ENCODE assay signal across 8 mouse cellular contexts in the genomic region with DNA sequence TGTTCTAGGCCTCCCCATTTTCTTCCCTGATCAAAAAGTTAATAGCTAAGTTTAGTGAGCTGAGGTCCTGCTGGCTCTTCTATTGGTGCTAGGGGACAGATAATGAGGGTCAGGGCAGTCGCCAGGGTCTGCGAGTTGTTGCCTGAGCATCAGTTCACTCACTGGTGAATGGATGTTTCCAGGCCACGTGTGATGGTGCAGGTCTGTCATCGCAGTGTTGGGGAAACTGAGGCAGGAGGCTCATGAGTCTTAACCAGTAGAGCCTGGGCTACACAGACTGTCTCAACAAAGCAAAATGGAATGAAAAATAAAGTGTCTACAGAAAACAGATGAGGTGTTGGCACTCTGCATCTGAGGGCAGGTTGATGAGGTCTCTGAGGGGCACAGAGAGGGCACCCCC. TPM values are rescaled to one million over a fixed set of nuclear protein-coding genes. Genes with fewer than 3 reads are reported as not detected.
DNase-seq lines count a peak whose midpoint lies in the region; ATAC-seq lines count a peak whose summit lies in the region.

No protein-coding gene starts in this region.

- H3K27ac ChIP-seq in lung, embryonic 16.5 days (ENCODE audit: low read length): peak overlapping the region; percentile 99
- H3K27ac ChIP-seq in forebrain, embryonic 10.5 days: peak overlapping the region; percentile 94
- H3K27ac ChIP-seq in limb, embryonic 10.5 days: peak overlapping the region; percentile 96
- peak overlapping the region; percentile 85 for H3K27ac ChIP-seq in neural tube, embryonic 15.5 days (replicated peaks)

- no peaks in the 10 kb centered on the region for H3K9me3 ChIP-seq in lung, embryonic 16.5 days (ENCODE audit: control insufficient read depth, low read length)
- H3K9me3 ChIP-seq in forebrain, embryonic 10.5 days: no peaks in the 10 kb centered on the region
- no peaks in the 10 kb centered on the region for H3K9me3 ChIP-seq in limb, embryonic 10.5 days (replicated peaks)
- H3K9me3 ChIP-seq in neural tube, embryonic 15.5 days (replicated peaks): no peaks in the 10 kb centered on the region

- WGBS in lung, embryonic 16.5 days: 23% methylated on average over 4 of the region's 4 CpGs
- WGBS in forebrain, embryonic 10.5 days: 25% methylated on average over 4 of the region's 4 CpGs
- 22% methylated on average over 4 of the region's 4 CpGs for WGBS in limb, embryonic 10.5 days
- 21% methylated on average over 4 of the region's 4 CpGs for WGBS in neural tube, embryonic 15.5 days

- no peaks in the 10 kb centered on the region for H3K36me3 ChIP-seq in lung, embryonic 16.5 days (ENCODE audit: control insufficient read depth, insufficient read depth, low read length)
- H3K36me3 ChIP-seq in forebrain, embryonic 10.5 days (replicated peaks): no peaks in the 10 kb centered on the region
- H3K36me3 ChIP-seq in limb, embryonic 10.5 days: peaks cover 4% of the 10 kb centered on the region; the same call in 1 of the 2 replicates
- no peaks in the 10 kb centered on the region for H3K36me3 ChIP-seq in neural tube, embryonic 15.5 days

- no peak for ATAC-seq in lung, embryonic 16.5 days (ENCODE audit: low read depth)
- ATAC-seq in neural tube, embryonic 15.5 days (ENCODE audit: low FRiP score): no peak
- no peak for ATAC-seq in erythroid progenitor cell, adult 5-6 weeks (replicated peaks; ENCODE audit: low FRiP score, poor library complexity, severe bottlenecking)

- H3K27me3 ChIP-seq in lung, embryonic 16.5 days (ENCODE audit: control insufficient read depth, insufficient read depth, low read depth, low read length): no peaks in the 10 kb centered on the region
- peaks cover 28% of the 10 kb centered on the region for H3K27me3 ChIP-seq in forebrain, embryonic 10.5 days (ENCODE audit: poor library complexity, severe bottlenecking)
- no peaks in the 10 kb centered on the region; the same call in 1 of the 2 replicates for H3K27me3 ChIP-seq in limb, embryonic 10.5 days (ENCODE audit: low read depth, poor library complexity, severe bottlenecking)
- H3K27me3 ChIP-seq in neural tube, embryonic 15.5 days (replicated peaks): peaks cover 6% of the 10 kb centered on the region; the same call in 1 of the 2 replicates

- H3K4me3 ChIP-seq in lung, embryonic 16.5 days (ENCODE audit: low read length): no peak overlapping the region
- peak overlapping the region; percentile 61 for H3K4me3 ChIP-seq in forebrain, embryonic 10.5 days
- H3K4me3 ChIP-seq in limb, embryonic 10.5 days: peak overlapping the region; percentile 64
- no peak overlapping the region for H3K4me3 ChIP-seq in neural tube, embryonic 15.5 days (replicated peaks)

- H3K4me2 ChIP-seq in lung, embryonic 16.5 days (ENCODE audit: low read depth, low read length): peak overlapping the region; percentile 65
- peak overlapping the region; percentile 79 for H3K4me2 ChIP-seq in neural tube, embryonic 15.5 days

- H3K4me1 ChIP-seq in lung, embryonic 16.5 days (replicated peaks; ENCODE audit: control insufficient read depth, insufficient read depth, low read length): peaks cover 47% of the 10 kb centered on the region
- peaks cover 73% of the 10 kb centered on the region for H3K4me1 ChIP-seq in forebrain, embryonic 10.5 days
- peaks cover 71% of the 10 kb centered on the region for H3K4me1 ChIP-seq in limb, embryonic 10.5 days
- H3K4me1 ChIP-seq in neural tube, embryonic 15.5 days: peaks cover 66% of the 10 kb centered on the region

- no peak for DNase-seq in lung, postnatal 4 days
- DNase-seq in forebrain, embryonic 10.5 days (ENCODE audit: extremely low spot score, low spot score): no peak
- DNase-seq in limb, embryonic 10.5 days (ENCODE audit: low spot score): no peak
- DNase-seq in adrenal gland, adult 8-10 months: no peak
- no peak for DNase-seq in urinary bladder, adult 2 months (ENCODE audit: low spot score)

- H3K9ac ChIP-seq in lung, embryonic 16.5 days (ENCODE audit: low read length): peak overlapping the region; percentile 76
- H3K9ac ChIP-seq in neural tube, embryonic 15.5 days (replicated peaks): no peak overlapping the region

RNA-seq across cellular contexts. Expression of a gene that starts 13.9 kb away (rescaled TPM):
- 1.2 and 3.5 TPM in 2 replicates for polyA plus RNA-seq in lung, embryonic 16.5 days (2015; fragmentation: Nextera tagmentation; extraction: Ambion mirVana)
- polyA plus RNA-seq in forebrain, embryonic 10.5 days (2016; fragmentation: Nextera tagmentation; extraction: Ambion mirVana): 2.6 and 3.7 TPM in 2 replicates
- 3.1 and 3.2 TPM in 2 replicates for polyA plus RNA-seq in limb, embryonic 10.5 days (2016; fragmentation: Nextera tagmentation; extraction: Ambion mirVana)
- 7.4 and 11.9 TPM in 2 replicates for polyA plus RNA-seq in neural tube, embryonic 15.5 days (2015; fragmentation: Nextera tagmentation; extraction: Ambion mirVana)
- total RNA-seq in adrenal gland, adult 8-10 months (2022): 1 to 10 TPM in 2 of 4 experiments, under 1 TPM in 2; 0.75 to 2.9 (median 1.2) TPM
- polyA plus RNA-seq in urinary bladder, adult 2 months (2012; rRNA removed): 0.13 TPM in 1 of 2 replicates, not detected in the other
- total RNA-seq in erythroid progenitor cell, adult 5-6 weeks (2015; ENCODE audit: low replicate concordance): not detected in 2 replicates
- total RNA-seq in erythroid progenitor cell, adult 5-6 weeks (2017; ENCODE audit: low replicate concordance): not detected in 2 replicates

RNA-seq across cellular contexts. Expression of a gene that starts 38.0 kb away (rescaled TPM):
- 14.4 and 14.6 TPM in 2 replicates for polyA plus RNA-seq in lung, embryonic 16.5 days (2015; fragmentation: Nextera tagmentation; extraction: Ambion mirVana)
- polyA plus RNA-seq in forebrain, embryonic 10.5 days (2016; fragmentation: Nextera tagmentation; extraction: Ambion mirVana): 28.6 and 31.4 TPM in 2 replicates
- polyA plus RNA-seq in limb, embryonic 10.5 days (2016; fragmentation: Nextera tagmentation; extraction: Ambion mirVana): 40.1 and 44.4 TPM in 2 replicates
- polyA plus RNA-seq in neural tube, embryonic 15.5 days (2015; fragmentation: Nextera tagmentation; extraction: Ambion mirVana): 14.8 and 16.0 TPM in 2 replicates
- total RNA-seq in adrenal gland, adult 8-10 months (2022): 10 to 100 TPM; 36.2 to 53.9 (median 48.0) TPM
- 8.6 and 9.2 TPM in 2 replicates for polyA plus RNA-seq in urinary bladder, adult 2 months (2012; rRNA removed)
- total RNA-seq in erythroid progenitor cell, adult 5-6 weeks (2015; ENCODE audit: low replicate concordance): 1.7 and 2.2 TPM in 2 replicates
- total RNA-seq in erythroid progenitor cell, adult 5-6 weeks (2017; ENCODE audit: low replicate concordance): 1.9 and 2.6 TPM in 2 replicates

RNA-seq across cellular contexts. Expression of a gene that starts 50.6 kb away (rescaled TPM):
- polyA plus RNA-seq in lung, embryonic 16.5 days (2015; fragmentation: Nextera tagmentation; extraction: Ambion mirVana): 333 and 350 TPM in 2 replicates
- polyA plus RNA-seq in forebrain, embryonic 10.5 days (2016; fragmentation: Nextera tagmentation; extraction: Ambion mirVana): 386 and 390 TPM in 2 replicates
- 420 and 449 TPM in 2 replicates for polyA plus RNA-seq in limb, embryonic 10.5 days (2016; fragmentation: Nextera tagmentation; extraction: Ambion mirVana)
- polyA plus RNA-seq in neural tube, embryonic 15.5 days (2015; fragmentation: Nextera tagmentation; extraction: Ambion mirVana): 263 and 280 TPM in 2 replicates
- 100 to 1,000 TPM; 171 to 296 (median 225) TPM for total RNA-seq in adrenal gland, adult 8-10 months (2022)
- polyA plus RNA-seq in urinary bladder, adult 2 months (2012; rRNA removed): 183 and 196 TPM in 2 replicates
- total RNA-seq in erythroid progenitor cell, adult 5-6 weeks (2015; ENCODE audit: low replicate concordance): 57.3 and 58.3 TPM in 2 replicates
- 39.9 and 46.1 TPM in 2 replicates for total RNA-seq in erythroid progenitor cell, adult 5-6 weeks (2017; ENCODE audit: low replicate concordance)

RNA-seq across cellular contexts. Expression of a gene that starts 51.0 kb away (rescaled TPM):
- polyA plus RNA-seq in lung, embryonic 16.5 days (2015; fragmentation: Nextera tagmentation; extraction: Ambion mirVana): 1.5 and 2.0 TPM in 2 replicates
- polyA plus RNA-seq in forebrain, embryonic 10.5 days (2016; fragmentation: Nextera tagmentation; extraction: Ambion mirVana): 1.9 and 2.4 TPM in 2 replicates
- 1.5 and 2.3 TPM in 2 replicates for polyA plus RNA-seq in limb, embryonic 10.5 days (2016; fragmentation: Nextera tagmentation; extraction: Ambion mirVana)
- 2.0 and 2.6 TPM in 2 replicates for polyA plus RNA-seq in neural tube, embryonic 15.5 days (2015; fragmentation: Nextera tagmentation; extraction: Ambion mirVana)
- total RNA-seq in adrenal gland, adult 8-10 months (2022): under 1 TPM; 0.38 to 0.81 (median 0.40) TPM
- polyA plus RNA-seq in urinary bladder, adult 2 months (2012; rRNA removed): 0.62 and 0.74 TPM in 2 replicates
- total RNA-seq in erythroid progenitor cell, adult 5-6 weeks (2015; ENCODE audit: low replicate concordance): not detected in 2 replicates
- 0.51 TPM in 1 of 2 replicates, not detected in the other for total RNA-seq in erythroid progenitor cell, adult 5-6 weeks (2017; ENCODE audit: low replicate concordance)

RNA-seq across cellular contexts. Expression of a gene that starts 51.1 kb away (rescaled TPM):
- polyA plus RNA-seq in lung, embryonic 16.5 days (2015; fragmentation: Nextera tagmentation; extraction: Ambion mirVana): 24.2 and 25.9 TPM in 2 replicates
- polyA plus RNA-seq in forebrain, embryonic 10.5 days (2016; fragmentation: Nextera tagmentation; extraction: Ambion mirVana): 17.3 and 20.8 TPM in 2 replicates
- polyA plus RNA-seq in limb, embryonic 10.5 days (2016; fragmentation: Nextera tagmentation; extraction: Ambion mirVana): 22.6 and 24.8 TPM in 2 replicates
- 41.3 and 43.7 TPM in 2 replicates for polyA plus RNA-seq in neural tube, embryonic 15.5 days (2015; fragmentation: Nextera tagmentation; extraction: Ambion mirVana)
- total RNA-seq in adrenal gland, adult 8-10 months (2022): 10 to 100 TPM; 33.9 to 51.2 (median 40.3) TPM
- polyA plus RNA-seq in urinary bladder, adult 2 months (2012; rRNA removed): 18.5 and 22.3 TPM in 2 replicates
- total RNA-seq in erythroid progenitor cell, adult 5-6 weeks (2015; ENCODE audit: low replicate concordance): 2.1 and 4.3 TPM in 2 replicates
- total RNA-seq in erythroid progenitor cell, adult 5-6 weeks (2017; ENCODE audit: low replicate concordance): 1.3 and 17.9 TPM in 2 replicates

Comparison
In these comparisons a context has a peak if more than half of its experiments do, and no peak if none do; other contexts are left out.
1. H3K4me3 ChIP-seq: peak in forebrain, embryonic 10.5 days (single experiment) and limb, embryonic 10.5 days (single experiment); none in lung, embryonic 16.5 days (single experiment) and neural tube, embryonic 15.5 days (single experiment).
2. Peak in every context shown above with its lines, with median percentiles within 50 percentile points of each other: H3K27ac ChIP-seq.